Mouse (Mus musculus): ENCODE measurements around the gene Tcf15.

Gene Tcf15

DNA sequence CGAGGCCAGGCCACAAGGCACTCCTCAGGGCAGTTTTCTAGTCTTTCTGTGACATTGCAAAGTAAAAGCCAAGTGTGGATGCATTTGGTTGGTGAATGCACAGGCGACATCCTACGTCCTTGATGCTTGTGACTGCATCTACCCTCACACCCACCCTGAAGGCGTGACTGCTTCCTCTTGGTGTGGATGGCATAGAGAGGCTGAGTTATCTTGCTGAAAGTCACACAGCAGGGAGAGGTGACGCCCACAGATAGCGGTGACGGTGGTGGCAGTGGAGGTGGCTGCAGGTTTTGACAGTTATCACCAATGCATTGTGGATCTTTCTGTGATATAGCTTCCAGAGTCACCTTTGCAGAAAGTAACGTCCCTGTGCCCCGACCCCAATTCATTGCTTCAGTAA is 20.5 kb upstream of the Tcf15 start:
- DNase-seq (ENCODE audit: low read depth, low spot score): no peak

GRCm38 (mm10) chr2:152128597-152128996 is 14.8 kb upstream of the Tcf15 start:
- DNase-seq (ENCODE audit: low read depth, low spot score): no peak

GRCm38 (mm10) chr2:152129778-152130177 is 13.6 kb upstream of the Tcf15 start:
- DNase-seq (ENCODE audit: low read depth, low spot score): no peak

GRCm38 (mm10) chr2:152132016-152132415 is 11.3 kb upstream of the Tcf15 start:
- no peak for DNase-seq (ENCODE audit: low read depth, low spot score)

DNA sequence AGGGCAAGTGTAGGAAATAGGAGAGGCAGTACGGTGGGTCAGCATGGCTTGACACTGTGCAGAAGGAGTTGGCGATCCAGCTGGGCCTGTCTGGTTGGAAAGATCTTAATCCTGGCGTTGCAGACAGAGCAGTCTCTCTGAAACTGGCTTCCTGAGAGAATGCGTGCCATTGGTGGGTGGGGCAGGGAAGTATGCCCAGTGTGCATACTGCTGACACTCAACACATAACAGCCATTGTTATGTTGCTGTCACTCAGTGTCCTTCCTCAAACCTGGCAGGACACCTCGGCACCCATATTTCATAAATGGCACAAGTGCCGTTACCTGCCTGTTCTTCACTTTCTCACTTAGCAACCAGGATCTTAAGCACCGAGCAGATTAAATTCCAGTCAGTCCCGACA is 10.7 kb upstream of the Tcf15 start:
- no peak for DNase-seq (ENCODE audit: low read depth, low spot score)

DNA sequence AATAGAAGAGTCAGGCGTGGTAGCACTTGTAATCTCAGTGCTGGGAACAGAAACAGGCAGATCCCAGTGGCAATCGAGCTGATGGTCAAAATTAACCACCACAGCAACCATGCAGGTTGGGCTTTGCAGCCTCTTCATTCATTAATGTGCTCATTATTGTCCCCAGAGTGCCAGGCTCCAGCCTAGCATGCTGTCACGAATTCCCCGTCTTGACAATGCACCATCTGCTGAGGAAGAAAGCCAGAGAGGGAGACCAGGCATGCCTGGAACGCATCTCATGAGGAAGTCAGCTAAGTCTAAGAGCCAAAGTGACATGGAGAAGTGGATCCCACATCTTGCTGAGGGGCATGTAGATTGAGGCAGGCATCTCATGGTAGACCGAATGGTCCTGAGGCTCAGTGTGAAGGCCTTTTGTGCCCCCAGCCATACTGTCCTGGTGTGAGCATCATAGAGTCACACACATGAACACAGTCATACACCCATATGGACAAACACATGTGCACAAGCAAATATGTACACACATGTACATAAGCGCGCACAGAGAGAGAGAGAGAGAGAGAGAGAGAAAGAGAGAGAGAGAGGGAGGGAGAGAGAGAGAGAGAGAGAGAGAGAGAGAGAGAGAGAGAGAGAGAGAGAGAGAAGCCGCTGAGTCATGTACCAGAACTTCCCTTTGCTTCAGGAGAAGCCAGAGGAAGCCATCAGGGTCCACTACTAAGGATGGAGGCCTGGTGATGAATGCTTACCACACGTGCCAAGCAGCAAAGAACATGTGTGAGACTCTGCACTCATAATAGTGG is 4.0 kb upstream of the Tcf15 start:
- DNase-seq (ENCODE audit: low read depth, low spot score): no peak

- DNase-seq (ENCODE audit: low read depth, low spot score): no peak
These were observed 2.4 kb upstream of the Tcf15 start for GRCm38 (mm10) chr2:152140941-152141340.

- DNase-seq (ENCODE audit: low read depth, low spot score): no peak
These were observed 1.9 kb upstream of the Tcf15 start for GRCm38 (mm10) chr2:152141491-152141890.

GRCm38 (mm10) chr2:152142046-152142445 is 1.3 kb upstream of the Tcf15 start:
- peak; percentile 81 for DNase-seq (ENCODE audit: low read depth, low spot score)

DNA sequence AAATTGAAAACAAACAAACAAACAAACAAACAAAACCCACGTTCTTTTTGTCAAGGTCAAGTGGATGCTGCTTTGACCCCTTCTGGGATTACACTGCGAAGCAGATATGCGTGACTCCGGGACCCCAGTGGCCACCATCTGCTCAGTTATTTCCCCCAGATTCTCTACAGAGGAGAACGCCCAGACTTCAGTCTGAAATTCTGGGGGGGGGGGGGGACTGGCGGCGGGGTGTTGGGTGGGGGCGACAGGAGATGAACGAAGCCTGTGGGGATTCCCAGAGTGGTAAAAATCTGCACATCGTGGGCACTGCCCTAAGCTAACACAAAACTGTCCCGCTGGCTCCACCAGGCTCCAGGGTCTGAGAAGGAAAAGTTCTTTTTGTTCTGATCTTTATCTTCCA is 790 bp upstream of the Tcf15 start:
- DNase-seq (ENCODE audit: low read depth, low spot score): no peak

DNA sequence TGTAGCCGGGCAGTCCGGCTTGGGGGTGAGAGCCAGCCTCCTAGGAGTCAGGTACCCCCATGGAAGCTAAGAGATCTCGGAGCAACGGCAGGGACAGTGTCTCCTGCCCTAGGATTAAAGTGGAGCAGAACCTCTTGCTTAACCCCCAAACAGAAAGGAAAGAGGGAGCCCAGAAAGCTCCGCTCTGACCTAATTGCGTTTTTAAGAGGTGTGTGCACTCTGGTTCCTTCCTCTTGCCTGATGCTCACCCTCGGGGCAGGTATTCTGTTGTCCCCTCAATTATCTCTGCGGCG is 743 bp downstream of the Tcf15 start:
- no peak for DNase-seq (ENCODE audit: low read depth, low spot score)

DNA sequence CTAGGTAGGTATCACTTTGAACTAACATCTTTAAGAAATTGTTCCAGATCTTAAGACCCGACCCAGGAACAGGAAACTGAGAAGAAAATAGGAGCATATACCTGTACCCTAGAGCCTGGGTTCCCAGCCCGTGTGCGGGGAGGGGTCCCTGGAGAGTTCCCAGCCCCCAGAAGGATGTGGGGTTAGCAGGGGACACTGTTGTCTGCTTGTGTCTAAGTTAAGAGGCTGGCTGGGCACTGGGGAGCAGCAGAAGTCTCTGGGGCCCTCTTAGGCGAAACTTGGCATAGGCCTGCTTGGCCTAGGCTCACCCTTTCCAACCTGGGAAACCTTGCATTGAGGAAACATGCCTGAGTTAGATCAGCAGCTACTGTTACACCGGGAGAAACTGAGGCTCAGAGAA is 1.1 kb downstream of the Tcf15 start:
- no peak for DNase-seq (ENCODE audit: low read depth, low spot score)

- no peak for DNase-seq (ENCODE audit: low read depth, low spot score)
These were observed 2.4 kb downstream of the Tcf15 start for GRCm38 (mm10) chr2:152145711-152146110.

DNA sequence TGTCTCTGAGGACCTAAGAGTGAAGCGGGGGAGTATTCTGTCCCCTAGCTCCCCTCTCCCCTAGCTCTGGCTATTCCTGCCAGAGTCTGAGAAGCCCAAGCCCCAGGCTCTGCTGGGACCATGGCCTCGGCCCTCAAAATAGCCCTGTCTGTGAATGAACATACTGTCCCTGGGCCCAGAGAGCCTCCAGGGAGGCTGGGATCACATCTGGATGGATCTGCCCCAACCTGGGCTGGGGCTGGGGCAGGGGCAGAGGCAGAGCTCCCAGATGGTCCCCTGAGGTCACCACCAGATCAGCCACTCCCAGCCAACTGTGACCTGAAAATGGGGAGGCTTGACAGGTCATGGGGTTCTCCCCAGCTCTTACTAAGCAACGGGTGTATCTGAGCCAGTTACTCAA is 3.7 kb downstream of the Tcf15 start:
- DNase-seq (ENCODE audit: low read depth, low spot score): no peak

DNA sequence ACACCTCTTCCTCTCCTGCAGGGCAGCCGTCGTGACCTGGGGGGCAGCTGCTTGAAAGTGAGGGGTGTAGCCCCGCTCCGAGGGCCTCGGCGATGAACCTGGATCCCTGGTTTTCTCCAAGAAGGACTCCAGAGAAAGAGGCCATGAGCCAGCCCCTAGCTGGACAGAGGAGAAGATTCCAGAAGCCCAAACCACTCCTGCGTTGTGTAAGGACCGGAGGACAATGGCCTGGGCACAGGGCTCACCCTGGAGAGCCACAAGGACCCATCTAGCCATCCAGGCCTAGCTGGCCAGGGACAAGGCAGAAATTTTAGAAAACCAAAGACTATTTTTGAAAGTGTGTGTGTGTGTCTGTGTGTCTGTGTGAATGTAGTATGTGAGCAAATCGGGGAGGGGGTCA is 5.3 kb downstream of the Tcf15 start:
- no peak for DNase-seq (ENCODE audit: low read depth, low spot score)

GRCm38 (mm10) chr2:152149891-152150290 is 6.5 kb downstream of the Tcf15 start:
- DNase-seq (ENCODE audit: low read depth, low spot score): no peak

DNA sequence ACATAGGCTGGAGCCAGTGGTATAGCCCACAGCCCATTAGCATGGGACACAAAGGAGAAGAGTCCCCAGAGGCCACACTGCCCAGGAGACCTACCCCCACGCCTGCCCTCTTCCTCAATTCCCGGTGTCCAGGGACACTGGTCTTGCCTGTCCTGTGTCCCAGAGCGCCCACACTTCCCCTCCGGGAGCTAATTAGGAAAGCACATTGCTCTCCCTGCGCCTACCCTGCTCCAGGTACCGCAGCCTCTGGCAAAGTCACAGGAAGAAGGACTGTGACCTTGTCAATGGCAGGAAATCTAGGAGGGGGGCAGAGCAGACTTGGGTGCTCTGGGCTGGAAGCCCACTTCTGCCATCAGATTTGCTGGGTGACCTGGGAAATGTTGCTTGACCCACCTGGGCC is 7.0 kb downstream of the Tcf15 start:
- no peak for DNase-seq (ENCODE audit: low read depth, low spot score)

DNA sequence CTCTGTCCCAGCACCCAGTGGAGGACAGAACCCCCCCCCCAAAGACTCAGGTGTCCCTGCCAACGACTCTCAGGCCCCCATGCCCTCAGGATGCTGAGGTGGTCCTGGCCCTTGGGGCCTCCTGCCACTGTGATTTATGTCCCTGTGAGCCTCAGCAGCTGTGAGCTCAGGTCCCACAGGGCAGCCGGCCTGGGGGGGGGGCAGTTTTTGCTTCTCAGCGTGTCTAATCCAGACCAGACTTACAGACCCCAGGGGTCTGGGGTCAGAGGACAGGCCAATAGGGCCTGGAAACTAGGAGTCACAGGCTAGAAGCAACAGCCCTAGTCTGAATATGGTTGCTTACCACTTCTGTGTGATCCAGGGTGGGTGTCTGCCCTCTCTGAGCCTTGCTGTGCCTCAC is 10.0 kb downstream of the Tcf15 start:
- DNase-seq (ENCODE audit: low read depth, low spot score): no peak

DNA sequence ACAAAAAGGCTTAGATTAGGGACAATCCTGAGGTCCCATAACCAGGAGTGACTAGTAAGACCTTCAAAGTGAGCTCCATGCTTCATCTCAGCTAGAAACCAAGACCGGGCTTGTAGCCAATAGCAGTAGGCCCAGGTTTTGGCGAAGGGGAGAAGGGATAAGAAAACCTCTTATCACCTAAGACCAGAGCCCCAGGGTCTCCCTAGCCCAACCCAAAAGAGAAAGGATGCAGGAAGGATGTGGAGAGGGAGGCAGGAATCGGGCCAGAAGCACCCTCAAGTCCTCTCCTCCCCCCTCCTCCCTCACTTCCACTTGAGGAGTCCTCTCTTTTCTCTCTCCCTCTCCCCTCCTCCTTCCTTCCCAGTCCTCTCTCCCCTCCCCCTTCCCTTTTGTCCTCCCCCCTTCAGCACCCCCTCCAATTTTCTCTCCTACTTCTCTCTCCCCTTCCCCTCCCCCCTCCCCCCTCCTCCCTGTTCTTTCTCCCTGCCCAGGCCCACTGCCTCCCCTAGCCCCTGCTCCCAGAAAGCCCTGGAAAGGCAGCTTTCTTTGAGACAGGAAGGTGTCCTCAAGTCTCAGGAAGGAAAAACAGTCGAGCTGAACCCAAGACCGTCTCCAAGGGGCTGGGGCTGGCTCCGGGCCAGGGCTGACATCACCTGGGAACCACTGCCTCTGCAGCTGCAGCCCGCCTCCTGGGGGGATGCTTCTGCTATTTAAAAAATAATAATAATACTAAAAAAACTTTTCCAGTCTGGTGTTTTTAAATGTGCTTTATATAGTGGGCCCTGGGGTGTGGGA is 12.2 kb downstream of the Tcf15 start:
- DNase-seq (ENCODE audit: low read depth, low spot score): no peak

DNA sequence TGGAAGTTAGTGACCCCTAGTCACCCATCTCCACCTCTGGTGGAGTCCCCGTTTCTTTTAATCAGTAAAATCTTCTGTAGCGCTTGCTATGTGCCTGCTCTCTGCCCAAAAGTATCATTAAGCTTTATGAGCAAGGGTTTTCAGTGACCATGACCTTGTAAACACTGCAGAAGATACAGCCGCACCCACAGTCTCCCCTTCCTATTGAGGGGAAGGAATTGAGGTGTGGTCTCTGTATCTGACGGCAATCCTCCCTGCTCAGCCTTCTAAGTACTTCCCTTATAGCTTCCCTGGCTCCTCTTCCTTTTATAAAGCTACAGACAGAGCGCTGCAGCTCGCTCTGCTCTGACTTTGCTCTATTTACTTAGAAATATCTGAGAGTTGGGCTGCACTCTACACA is 13.1 kb downstream of the Tcf15 start:
- DNase-seq (ENCODE audit: low read depth, low spot score): no peak

GRCm38 (mm10) chr2:152159487-152159886 is 16.1 kb downstream of the Tcf15 start:
- peak; percentile 45 for DNase-seq (ENCODE audit: low read depth, low spot score)

DNA sequence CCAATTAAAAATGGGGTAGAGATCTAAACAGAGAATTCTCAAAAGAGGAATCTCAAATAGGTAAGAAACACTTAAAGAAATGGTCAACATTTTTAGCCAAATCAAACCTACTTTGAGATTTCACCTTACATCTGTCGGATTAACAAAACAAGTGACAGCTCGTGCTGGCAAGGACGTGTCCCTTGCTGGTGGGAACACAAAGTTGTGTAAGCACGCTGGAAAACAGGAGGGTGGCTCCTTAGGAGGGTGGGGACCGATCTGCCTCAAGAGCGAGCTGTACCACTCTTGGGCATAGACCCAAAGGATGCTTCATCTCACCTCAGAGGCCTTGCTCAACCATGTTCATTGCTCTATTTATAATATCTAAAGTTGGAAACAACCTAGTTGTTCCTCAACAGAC is 22.9 kb downstream of the Tcf15 start:
- DNase-seq (ENCODE audit: low read depth, low spot score): no peak

DNA sequence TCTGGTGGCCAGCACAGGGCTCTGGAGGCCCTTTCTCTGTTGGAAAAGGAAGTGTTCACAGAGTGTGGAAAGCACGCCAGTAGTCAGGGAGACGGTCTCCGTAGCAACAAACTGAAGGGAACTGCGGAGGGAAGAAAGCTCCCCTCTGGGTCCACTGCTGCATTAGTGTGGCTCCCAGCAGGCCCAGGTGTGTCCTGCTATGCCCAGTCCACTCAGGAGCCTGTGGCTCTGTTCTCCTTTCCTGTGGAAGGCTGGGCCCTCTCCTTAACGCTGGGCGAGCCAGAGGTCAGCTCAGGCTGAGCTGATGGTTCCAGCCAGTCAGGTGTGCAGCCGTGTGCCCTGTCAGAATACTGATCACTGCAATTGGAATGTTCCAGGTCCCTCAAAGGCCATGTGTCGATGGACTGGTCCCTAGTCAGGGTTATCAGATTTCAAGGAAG is 24.5 kb downstream of the Tcf15 start:
- DNase-seq (ENCODE audit: low read depth, low spot score): no peak
